Mouse (Mus musculus) hindbrain, postnatal 0 days (tissue): ENCODE data around the gene C730034F03Rik. TPM values are rescaled to one million over a fixed set of nuclear protein-coding genes. Genes with fewer than 3 reads are reported as not detected.

Source experiments
- ATAC-seq: fragments of 200-750 bp; cut with Nextera tagmentation; 2 replicates; pipeline ENCODE4 v1.8.0; 2017; ENCODE audit warnings: mild to moderate bottlenecking, moderate TSS enrichment, moderate library complexity
- DNase-seq: peaks from one replicate; pipeline ENCODE4 v3.0.0-alpha.2; 2015; ENCODE audit warnings: low spot score
- H3K27ac ChIP-seq: fragments of 300-500 bp; sonication (generic); 2 replicates; pipeline ENCODE4 v1.5.1; 2014; ENCODE audit warnings: mild to moderate bottlenecking
- H3K27me3 ChIP-seq: fragments of 300-500 bp; sonication (generic); 2 replicates; pipeline ENCODE4 v1.6.1; 2014; ENCODE audit warnings: low read length, mixed read lengths; ENCODE audit not compliant: insufficient read depth
- H3K36me3 ChIP-seq: fragments of 300-500 bp; sonication (generic); 2 replicates; pipeline ENCODE4 v1.6.1; 2014; ENCODE audit warnings: low read length, mixed read lengths; ENCODE audit not compliant: insufficient read depth
- H3K4me1 ChIP-seq: fragments of 300-500 bp; sonication (generic); 2 replicates; pipeline ENCODE4 v1.6.1; 2014; ENCODE audit warnings: antibody characterized with exemption, low read length, mixed read lengths; ENCODE audit not compliant: insufficient read depth
- H3K4me2 ChIP-seq: fragments of 300-500 bp; sonication (generic); 2 replicates; pipeline ENCODE4 v1.6.1; 2014; ENCODE audit warnings: low read depth, mild to moderate bottlenecking, low read length, moderate library complexity, mixed read lengths
- H3K4me3 ChIP-seq: fragments of 300-500 bp; sonication (generic); 2 replicates; pipeline ENCODE4 v1.5.1; 2014; ENCODE audit warnings: low read length
- H3K9ac ChIP-seq: fragments of 300-500 bp; sonication (generic); replicated peaks from 2 replicates; pipeline ENCODE4 v1.6.1; 2014; ENCODE audit warnings: mild to moderate bottlenecking, low read length, moderate library complexity, mixed read lengths
- H3K9me3 ChIP-seq: fragments of 300-500 bp; sonication (generic); 2 replicates; pipeline ENCODE4 v1.6.1; 2016; ENCODE audit warnings: low read length, mixed read lengths
- CTCF ChIP-seq: IDR thresholded peaks from 2 replicates; pipeline ENCODE4 v1.5.1; 2016; ENCODE audit warnings: antibody characterized with exemption, control low read depth, low read depth
- whole genome bisulfite sequencing: fragments of 180-500 bp; shearing (Covaris S2); extraction: QIAGEN DNeasy Blood & Tissue Kit; methylation state at CpG from one replicate; pipeline ENCODE4 v1.1.7; 2014; 5-methylcytosine and 5-hydroxymethylcytosine counted together
- polyA plus RNA-seq: library from polyadenylated mRNA; unstranded; fragments of >200 nt; fragmentation: Nextera tagmentation; extraction: Ambion mirVana; gene quantifications from 2 replicates; pipeline ENCODE4 v1.2.1, GENCODE M21; 2015
- total RNA-seq: library from RNA; depleted of rRNA; stranded (reverse); fragments of >200 nt; gene quantifications from 2 replicates; pipeline ENCODE4 v1.2.3, GENCODE M21; 2014

The C730034F03Rik gene
- total and polyA plus RNA-seq, 2 experiments from 2014 or later: 1.3 to 3.3 TPM

DNA sequence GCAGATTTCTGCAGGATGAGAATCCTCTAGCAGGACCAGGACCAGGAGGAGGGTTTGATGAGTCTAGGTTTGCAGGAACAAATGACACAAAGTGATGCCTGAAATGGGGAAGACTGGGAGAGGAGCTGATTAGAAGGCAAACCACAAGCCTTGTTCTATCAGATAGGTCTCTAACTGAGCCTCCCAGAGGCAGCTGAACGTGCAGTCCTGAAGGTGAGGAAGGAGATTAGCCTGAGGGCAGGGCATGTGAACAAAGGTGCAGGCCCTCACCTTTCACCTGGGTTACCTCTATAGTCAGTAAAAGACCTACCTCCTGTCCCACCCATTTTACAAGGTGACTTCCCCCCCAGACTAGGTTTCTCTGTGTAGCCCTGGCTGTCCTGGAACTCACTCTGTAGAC, 29.7 kb upstream of the C730034F03Rik start:
- DNase-seq (no peak), ATAC-seq (no peak)
- WGBS: 44% methylated on average over 1 of the region's 1 CpGs
- no peak overlapping the region for H3K9ac ChIP-seq
- H3K4me2 ChIP-seq: no peak overlapping the region
- no peaks in the 10 kb centered on the region for H3K9me3 ChIP-seq
- H3K4me3 ChIP-seq: no peak overlapping the region
- no peaks in the 10 kb centered on the region for H3K36me3 ChIP-seq
- no peaks in the 10 kb centered on the region for H3K27me3 ChIP-seq
- H3K27ac ChIP-seq: no peak overlapping the region
- TF ChIP-seq CTCF: no peak
- H3K4me1 ChIP-seq: no peaks in the 10 kb centered on the region

- H3K4me2 ChIP-seq: no peak overlapping the region
- DNase-seq (no peak), ATAC-seq (no peak)
- H3K4me1 ChIP-seq: no peaks in the 10 kb centered on the region
- H3K9me3 ChIP-seq: no peaks in the 10 kb centered on the region; the same call in 1 of the 2 replicates
- H3K27me3 ChIP-seq: no peaks in the 10 kb centered on the region
- no peak for TF ChIP-seq CTCF
- 82% methylated on average over 1 of the region's 1 CpGs for whole genome bisulfite sequencing
- H3K4me3 ChIP-seq: no peak overlapping the region
- no peaks in the 10 kb centered on the region for H3K36me3 ChIP-seq
- no peak overlapping the region for H3K9ac ChIP-seq
- no peak overlapping the region for H3K27ac ChIP-seq
Measured at GRCm38 (mm10) chr15:89402471-89402870, 26.9 kb upstream of the C730034F03Rik start.

GRCm38 (mm10) chr15:89404831-89405623, 24.4 kb upstream of the C730034F03Rik start:
- H3K27ac ChIP-seq: no peak overlapping the region
- H3K4me3 ChIP-seq: no peak overlapping the region
- no peak for DNase-seq
- H3K36me3 ChIP-seq: no peaks in the 10 kb centered on the region
- 86% methylated on average over 10 of the region's 10 CpGs for WGBS
- no peaks in the 10 kb centered on the region for H3K27me3 ChIP-seq
- no peak overlapping the region for H3K9ac ChIP-seq
- H3K9me3 ChIP-seq: peaks cover 5% of the 10 kb centered on the region
- no peak for TF ChIP-seq CTCF
- no peaks in the 10 kb centered on the region for H3K4me1 ChIP-seq
- H3K4me2 ChIP-seq: no peak overlapping the region
- ATAC-seq: no peak

- no peak overlapping the region for H3K4me2 ChIP-seq
- no peak overlapping the region for H3K27ac ChIP-seq
- H3K36me3 ChIP-seq: no peaks in the 10 kb centered on the region
- DNase-seq: no peak
- no peak overlapping the region for H3K9ac ChIP-seq
- peaks cover 5% of the 10 kb centered on the region for H3K9me3 ChIP-seq
- no peak for TF ChIP-seq CTCF
- no peak for ATAC-seq
- no peak overlapping the region for H3K4me3 ChIP-seq
- H3K27me3 ChIP-seq: no peaks in the 10 kb centered on the region
- H3K4me1 ChIP-seq: no peaks in the 10 kb centered on the region
Measured at GRCm38 (mm10) chr15:89406691-89407090, 22.7 kb upstream of the C730034F03Rik start.

DNA sequence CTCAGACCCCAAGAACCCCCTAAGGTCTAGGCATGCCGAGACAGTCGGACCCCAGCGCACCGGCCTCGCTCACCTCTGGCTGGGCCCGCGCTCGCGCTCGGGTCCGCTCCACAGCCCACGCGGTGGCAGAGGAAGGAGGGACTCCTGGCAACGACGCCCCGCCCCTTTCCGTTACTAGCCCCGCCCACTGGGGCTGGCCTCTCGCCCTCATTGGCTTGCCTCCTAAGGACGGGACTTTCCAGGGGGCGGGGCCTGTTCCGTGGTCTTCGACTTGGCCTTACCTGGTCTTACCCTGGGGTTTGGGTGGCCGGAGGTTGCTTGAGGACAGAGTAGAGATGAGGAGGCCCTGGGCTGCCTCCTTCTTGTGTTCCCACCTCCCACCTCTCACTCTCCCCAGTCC, 19.3 kb upstream of the C730034F03Rik start, which contains the start of gene Syce3:
Syce3 (minus strand) TSS at position 386 of the 400 bp plus-strand sequence.
- no peaks in the 10 kb centered on the region for H3K36me3 ChIP-seq

GRCm38 (mm10) chr15:89415282-89415681, 14.1 kb upstream of the C730034F03Rik start:
- no peak overlapping the region for H3K9ac ChIP-seq
- no peak overlapping the region for H3K4me2 ChIP-seq
- H3K9me3 ChIP-seq: no peaks in the 10 kb centered on the region
- H3K27me3 ChIP-seq: no peaks in the 10 kb centered on the region
- H3K27ac ChIP-seq: no peak overlapping the region
- 87% methylated on average over 8 of the region's 8 CpGs for WGBS
- H3K4me3 ChIP-seq: no peak overlapping the region
- DNase-seq (no peak), ATAC-seq (no peak)
- TF ChIP-seq CTCF: no peak
- H3K36me3 ChIP-seq: peaks cover 27% of the 10 kb centered on the region; the same call in 1 of the 2 replicates
- no peaks in the 10 kb centered on the region for H3K4me1 ChIP-seq

More for the DNA sequence above, 19.3 kb upstream of the C730034F03Rik start, which contains the start of gene Syce3:
- H3K4me2 ChIP-seq: no peak within 1 kb of the TSS
- no peak within 1 kb of the TSS for H3K9ac ChIP-seq
- H3K4me1 ChIP-seq: no peaks in the 10 kb centered on the region
- no peak for DNase-seq
- no peaks in the 10 kb centered on the region for H3K27me3 ChIP-seq
- no peak for ATAC-seq
- H3K27ac ChIP-seq: no peak within 1 kb of the TSS
- TF ChIP-seq CTCF: no peak
- no peak within 1 kb of the TSS for H3K4me3 ChIP-seq
- H3K9me3 ChIP-seq: peaks cover 5% of the 10 kb centered on the region
- WGBS: 89% methylated on average over 22 of the region's 24 CpGs

- 95% methylated on average over 9 of the region's 9 CpGs for WGBS
- H3K36me3 ChIP-seq: peaks cover 36% of the 10 kb centered on the region
- ATAC-seq (no peak), DNase-seq (no peak)
- no peaks in the 10 kb centered on the region for H3K4me1 ChIP-seq
- no peaks in the 10 kb centered on the region for H3K27me3 ChIP-seq
- H3K9ac ChIP-seq: no peak overlapping the region
- TF ChIP-seq CTCF: no peak
- no peak overlapping the region for H3K4me3 ChIP-seq
- no peak overlapping the region for H3K4me2 ChIP-seq
- H3K27ac ChIP-seq: no peak overlapping the region
- H3K9me3 ChIP-seq: no peaks in the 10 kb centered on the region
Measured at GRCm38 (mm10) chr15:89421938-89422337, 7.5 kb upstream of the C730034F03Rik start.
